Mouse (Mus musculus) brain, embryonic 14.5 days (tissue): ENCODE data around the gene Zfp553.

ENCODE experiments used
- CTCF ChIP-seq: fragments of 200-500 bp; IDR thresholded peaks from 2 replicates; pipeline ENCODE4 v1.5.1; 2012; ENCODE audit warnings: inconsistent platforms, mild to moderate bottlenecking, moderate library complexity, borderline replicate concordance; ENCODE audit not compliant: insufficient read depth, insufficient read length; ENCODE audit errors: extremely low read depth
- POLR2A ChIP-seq: fragments of 200-500 bp; IDR thresholded peaks from 2 replicates; pipeline ENCODE4 v1.6.1; 2012; ENCODE audit warnings: mild to moderate bottlenecking, inconsistent platforms, borderline replicate concordance; ENCODE audit not compliant: poor library complexity, insufficient read depth, insufficient read length, severe bottlenecking; ENCODE audit errors: extremely low read depth

GRCm38 (mm10) chr7:127233368-127233749 lies 498 bp downstream of the Zfp553 start:
- TF ChIP-seq CTCF (no peak), POLR2A (no peak)
